Mouse (Mus musculus): ENCODE measurements around the gene Atpaf1. TPM values are rescaled to one million over a fixed set of nuclear protein-coding genes. Genes with fewer than 3 reads are reported as not detected.

Atpaf1 gene
- polyA plus RNA-seq, 1 experiment from 2014 or later = 49.2 TPM

- no peaks in the 10 kb centered on the region for H3K27me3 ChIP-seq (ENCODE audit: control insufficient read depth, insufficient read depth, low read length)
- H3K9me3 ChIP-seq (ENCODE audit: control insufficient read depth, low read length) = no peaks in the 10 kb centered on the region
- ATAC-seq (replicated peaks; ENCODE audit: low FRiP score) = no peak
- no peak overlapping the region for H3K4me2 ChIP-seq (ENCODE audit: low read depth, low read length, severe bottlenecking)
- H3K27ac ChIP-seq (ENCODE audit: low read depth, low read length) = no peak overlapping the region
- 74% methylated on average over 5 of the region's 5 CpGs for WGBS
- peaks cover 5% of the 10 kb centered on the region; the same call in 1 of the 2 replicates for H3K4me1 ChIP-seq (replicated peaks; ENCODE audit: control insufficient read depth, insufficient read depth, low read length)
- H3K36me3 ChIP-seq (ENCODE audit: control insufficient read depth, insufficient read depth, low read length) = no peaks in the 10 kb centered on the region
- H3K4me3 ChIP-seq (ENCODE audit: low read depth, low read length) = no peak overlapping the region
- DNase-seq (ENCODE audit: low spot score) = no peak
- H3K9ac ChIP-seq (ENCODE audit: low read length) = no peak overlapping the region
Measured at GRCm38 (mm10) chr4:115830491-115830890, 45.9 kb downstream of the Atpaf1 start.

GRCm38 (mm10) chr4:115831221-115831620, 46.6 kb downstream of the Atpaf1 start:
- 92% methylated on average over 22 of the region's 22 CpGs for WGBS
- Histone ChIP-seq H3K36me3 (ENCODE audit: control insufficient read depth, insufficient read depth, low read length) (no peaks in the 10 kb centered on the region), H3K4me3 (ENCODE audit: low read depth, low read length) (no peak overlapping the region), H3K9me3 (ENCODE audit: control insufficient read depth, low read length) (no peaks in the 10 kb centered on the region), H3K27me3 (ENCODE audit: control insufficient read depth, insufficient read depth, low read length) (no peaks in the 10 kb centered on the region), H3K4me2 (ENCODE audit: low read depth, low read length, severe bottlenecking) (no peak overlapping the region), H3K27ac (ENCODE audit: low read depth, low read length) (no peak overlapping the region), H3K4me1 (replicated peaks; ENCODE audit: control insufficient read depth, insufficient read depth, low read length) (peaks cover 5% of the 10 kb centered on the region; the same call in 1 of the 2 replicates), H3K9ac (ENCODE audit: low read length) (no peak overlapping the region)
- DNase-seq (ENCODE audit: low spot score) (no peak), ATAC-seq (replicated peaks; ENCODE audit: low FRiP score) (no peak)

- no peak for ATAC-seq (replicated peaks; ENCODE audit: low FRiP score)
- WGBS = 58% methylated on average over 2 of the region's 2 CpGs
Measured at GRCm38 (mm10) chr4:115832040-115832439, 47.4 kb downstream of the Atpaf1 start.

GRCm38 (mm10) chr4:115835576-115835975, 51.0 kb downstream of the Atpaf1 start:
- Histone ChIP-seq H3K4me2 (ENCODE audit: low read depth, low read length, severe bottlenecking) (no peak overlapping the region), H3K27ac (ENCODE audit: low read depth, low read length) (no peak overlapping the region), H3K27me3 (ENCODE audit: control insufficient read depth, insufficient read depth, low read length) (no peaks in the 10 kb centered on the region), H3K4me1 (replicated peaks; ENCODE audit: control insufficient read depth, insufficient read depth, low read length) (peaks cover 2% of the 10 kb centered on the region; the same call in 1 of the 2 replicates), H3K36me3 (ENCODE audit: control insufficient read depth, insufficient read depth, low read length) (no peaks in the 10 kb centered on the region), H3K9me3 (ENCODE audit: control insufficient read depth, low read length) (no peaks in the 10 kb centered on the region), H3K9ac (ENCODE audit: low read length) (no peak overlapping the region), H3K4me3 (ENCODE audit: low read depth, low read length) (no peak overlapping the region)
- ATAC-seq (replicated peaks; ENCODE audit: low FRiP score) = no peak
- no peak for DNase-seq (ENCODE audit: low spot score)
- 87% methylated on average over 2 of the region's 2 CpGs for WGBS

More at GRCm38 (mm10) chr4:115832040-115832439, 47.4 kb downstream of the Atpaf1 start:
- no peak overlapping the region for H3K4me3 ChIP-seq (ENCODE audit: low read depth, low read length)
- H3K27me3 ChIP-seq (ENCODE audit: control insufficient read depth, insufficient read depth, low read length) = no peaks in the 10 kb centered on the region
- no peak overlapping the region for H3K4me2 ChIP-seq (ENCODE audit: low read depth, low read length, severe bottlenecking)
- H3K9me3 ChIP-seq (ENCODE audit: control insufficient read depth, low read length) = no peaks in the 10 kb centered on the region
- H3K4me1 ChIP-seq (replicated peaks; ENCODE audit: control insufficient read depth, insufficient read depth, low read length) = peaks cover 5% of the 10 kb centered on the region; the same call in 1 of the 2 replicates
- no peak for DNase-seq (ENCODE audit: low spot score)
- H3K27ac ChIP-seq (ENCODE audit: low read depth, low read length) = no peak overlapping the region
- H3K9ac ChIP-seq (ENCODE audit: low read length) = no peak overlapping the region
- H3K36me3 ChIP-seq (ENCODE audit: control insufficient read depth, insufficient read depth, low read length) = no peaks in the 10 kb centered on the region

- DNase-seq (ENCODE audit: low spot score) (no peak), ATAC-seq (replicated peaks; ENCODE audit: low FRiP score) (no peak)
- H3K9me3 ChIP-seq (ENCODE audit: control insufficient read depth, low read length) = no peaks in the 10 kb centered on the region
- WGBS = 77% methylated on average over 4 of the region's 4 CpGs
- peak overlapping the region; percentile 67; the same call in 1 of the 2 replicates for H3K4me2 ChIP-seq (ENCODE audit: low read depth, low read length, severe bottlenecking)
- H3K4me1 ChIP-seq (replicated peaks; ENCODE audit: control insufficient read depth, insufficient read depth, low read length) = peaks cover 2% of the 10 kb centered on the region; the same call in 1 of the 2 replicates
- H3K27ac ChIP-seq (ENCODE audit: low read depth, low read length) = no peak overlapping the region
- H3K27me3 ChIP-seq (ENCODE audit: control insufficient read depth, insufficient read depth, low read length) = no peaks in the 10 kb centered on the region
- H3K9ac ChIP-seq (ENCODE audit: low read length) = no peak overlapping the region
- H3K4me3 ChIP-seq (ENCODE audit: low read depth, low read length) = no peak overlapping the region
- no peaks in the 10 kb centered on the region for H3K36me3 ChIP-seq (ENCODE audit: control insufficient read depth, insufficient read depth, low read length)
Measured at GRCm38 (mm10) chr4:115838196-115838595, 53.6 kb downstream of the Atpaf1 start.

- Histone ChIP-seq H3K9ac (ENCODE audit: low read length) (peak within 1 kb of the TSS; percentile 62), H3K36me3 (ENCODE audit: control insufficient read depth, insufficient read depth, low read length) (no peaks in the 10 kb centered on the region), H3K4me3 (ENCODE audit: low read depth, low read length) (peak within 1 kb of the TSS; percentile 66), H3K4me1 (replicated peaks; ENCODE audit: control insufficient read depth, insufficient read depth, low read length) (peaks cover 2% of the 10 kb centered on the region; the same call in 1 of the 2 replicates), H3K27me3 (ENCODE audit: control insufficient read depth, insufficient read depth, low read length) (no peaks in the 10 kb centered on the region), H3K27ac (ENCODE audit: low read depth, low read length) (no peak within 1 kb of the TSS), H3K4me2 (ENCODE audit: low read depth, low read length, severe bottlenecking) (peak within 1 kb of the TSS; percentile 67), H3K9me3 (ENCODE audit: control insufficient read depth, low read length) (no peaks in the 10 kb centered on the region)
- 3% methylated on average over 51 of the region's 51 CpGs for WGBS
- ATAC-seq (replicated peaks; ENCODE audit: low FRiP score) = peak; percentile 97
- DNase-seq (ENCODE audit: low spot score) = peak; percentile 96
Measured at GRCm38 (mm10) chr4:115838696-115839641, 54.4 kb downstream of the Atpaf1 start, which contains the start of gene Mknk1. Gene Mknk1, plus strand, starts transcription at chr4:115839198.

GRCm38 (mm10) chr4:115839956-115840355, 55.3 kb downstream of the Atpaf1 start:
- ATAC-seq (replicated peaks; ENCODE audit: low FRiP score) (no peak), DNase-seq (ENCODE audit: low spot score) (no peak)
- Histone ChIP-seq H3K9ac (ENCODE audit: low read length) (no peak overlapping the region), H3K4me2 (ENCODE audit: low read depth, low read length, severe bottlenecking) (peak overlapping the region; percentile 67; the same call in 1 of the 2 replicates), H3K36me3 (ENCODE audit: control insufficient read depth, insufficient read depth, low read length) (no peaks in the 10 kb centered on the region), H3K27me3 (ENCODE audit: control insufficient read depth, insufficient read depth, low read length) (no peaks in the 10 kb centered on the region), H3K4me3 (ENCODE audit: low read depth, low read length) (no peak overlapping the region), H3K4me1 (replicated peaks; ENCODE audit: control insufficient read depth, insufficient read depth, low read length) (peaks cover 2% of the 10 kb centered on the region; the same call in 1 of the 2 replicates), H3K9me3 (ENCODE audit: control insufficient read depth, low read length) (no peaks in the 10 kb centered on the region), H3K27ac (ENCODE audit: low read depth, low read length) (no peak overlapping the region)
- 64% methylated on average over 4 of the region's 4 CpGs for WGBS

GRCm38 (mm10) chr4:115840842-115841241, 56.2 kb downstream of the Atpaf1 start:
- no peak overlapping the region for H3K9ac ChIP-seq (ENCODE audit: low read length)
- no peak overlapping the region for H3K4me3 ChIP-seq (ENCODE audit: low read depth, low read length)
- no peaks in the 10 kb centered on the region for H3K9me3 ChIP-seq (ENCODE audit: control insufficient read depth, low read length)
- no peak for ATAC-seq (replicated peaks; ENCODE audit: low FRiP score)
- H3K27ac ChIP-seq (ENCODE audit: low read depth, low read length) = no peak overlapping the region
- no peak for DNase-seq (ENCODE audit: low spot score)
- no peaks in the 10 kb centered on the region for H3K36me3 ChIP-seq (ENCODE audit: control insufficient read depth, insufficient read depth, low read length)
- no peak overlapping the region for H3K4me2 ChIP-seq (ENCODE audit: low read depth, low read length, severe bottlenecking)
- H3K4me1 ChIP-seq (replicated peaks; ENCODE audit: control insufficient read depth, insufficient read depth, low read length) = peaks cover 2% of the 10 kb centered on the region; the same call in 1 of the 2 replicates
- 90% methylated on average over 4 of the region's 4 CpGs for WGBS
- H3K27me3 ChIP-seq (ENCODE audit: control insufficient read depth, insufficient read depth, low read length) = no peaks in the 10 kb centered on the region

All from forebrain, embryonic 11.5 days (tissue).